Mouse (Mus musculus) spleen, adult 2 months (tissue): ENCODE measurements at regions not wholly inside any gene's neighbourhood (a gene's known extent, or its start where the extent isn't known, plus 50 kb on each side); places are given as distances from the start of the nearest gene placed in this dataset.

Source experiments
- DNase-seq, 2 experiments: peaks; one replicate each; pipeline versions ENCODE4 v3.0.0 to v3.0.0-alpha.2; 2012 to 2021; ENCODE audit warnings: low spot score in 2 of 2, low read depth in 1 of 2
- H3K27ac ChIP-seq: fragments of 200-500 bp; 2 replicates; pipeline ENCODE4 v1.5.1; 2012; ENCODE audit warnings: low read length, inconsistent platforms; ENCODE audit not compliant: insufficient read depth
- H3K27me3 ChIP-seq: fragments of 200-500 bp; 2 replicates; pipeline ENCODE4 v1.6.1; 2012; ENCODE audit warnings: mild to moderate bottlenecking, moderate library complexity, low read length, inconsistent platforms; ENCODE audit not compliant: control insufficient read depth, insufficient read depth
- H3K36me3 ChIP-seq: fragments of 200-500 bp; 2 replicates; pipeline ENCODE4 v1.6.1; 2012; ENCODE audit warnings: mild to moderate bottlenecking, low read length, inconsistent platforms; ENCODE audit not compliant: control insufficient read depth, insufficient read depth
- H3K4me1 ChIP-seq: fragments of 200-500 bp; 2 replicates; pipeline ENCODE4 v1.6.1; 2011; ENCODE audit warnings: inconsistent platforms; ENCODE audit not compliant: control insufficient read depth, insufficient read depth, insufficient read length
- H3K4me3 ChIP-seq: fragments of 200-500 bp; 2 replicates; pipeline ENCODE4 v1.5.1; 2011; ENCODE audit warnings: mild to moderate bottlenecking, inconsistent platforms; ENCODE audit not compliant: insufficient read depth, insufficient read length; ENCODE audit errors: extremely low read depth
- CTCF ChIP-seq: fragments of 200-500 bp; IDR thresholded peaks from 2 replicates; pipeline ENCODE4 v1.5.1; 2011; ENCODE audit warnings: mild to moderate bottlenecking, inconsistent platforms; ENCODE audit not compliant: insufficient read depth, insufficient read length, insufficient replicate concordance; ENCODE audit errors: extremely low read depth
- POLR2A ChIP-seq: fragments of 200-500 bp; IDR thresholded peaks from 2 replicates; pipeline ENCODE4 v1.6.1; 2011; ENCODE audit warnings: low read depth, low read length, inconsistent platforms
- WGBS: fragments of 180-500 bp; shearing (Covaris S2); methylation state at CpG from one replicate; pipeline ENCODE4 v1.1.7; 2018; 5-methylcytosine and 5-hydroxymethylcytosine counted together

DNA sequence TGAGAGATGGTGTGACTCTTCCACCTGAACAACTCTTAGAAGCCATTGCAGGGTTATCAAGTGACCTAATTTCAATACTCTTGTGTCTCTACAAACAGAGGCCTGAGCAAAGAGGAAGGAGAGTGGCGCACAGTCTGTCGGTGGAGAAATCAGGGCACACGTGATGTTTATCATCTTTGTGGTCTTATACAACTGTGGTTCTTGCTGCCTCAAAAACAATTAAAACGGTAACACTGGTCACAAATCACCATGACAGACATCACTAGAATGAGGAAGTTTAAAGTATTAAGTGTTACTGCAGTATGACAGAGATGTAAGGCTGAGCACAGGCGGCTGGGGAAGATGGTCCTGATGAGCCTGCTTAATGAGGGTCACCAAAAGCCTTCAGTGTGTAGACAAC lies 73.6 kb downstream of the Sdc1 start:
- Histone ChIP-seq H3K4me3 (no peak overlapping the region), H3K27me3 (no peaks in the 10 kb centered on the region), H3K4me1 (peaks cover 49% of the 10 kb centered on the region), H3K36me3 (no peaks in the 10 kb centered on the region), H3K27ac (peak overlapping the region; percentile 77)
- WGBS: 14% methylated on average over 5 of the region's 5 CpGs
- no peak for TF ChIP-seq POLR2A
- DNase-seq: peak; percentile 32 to 63

DNA sequence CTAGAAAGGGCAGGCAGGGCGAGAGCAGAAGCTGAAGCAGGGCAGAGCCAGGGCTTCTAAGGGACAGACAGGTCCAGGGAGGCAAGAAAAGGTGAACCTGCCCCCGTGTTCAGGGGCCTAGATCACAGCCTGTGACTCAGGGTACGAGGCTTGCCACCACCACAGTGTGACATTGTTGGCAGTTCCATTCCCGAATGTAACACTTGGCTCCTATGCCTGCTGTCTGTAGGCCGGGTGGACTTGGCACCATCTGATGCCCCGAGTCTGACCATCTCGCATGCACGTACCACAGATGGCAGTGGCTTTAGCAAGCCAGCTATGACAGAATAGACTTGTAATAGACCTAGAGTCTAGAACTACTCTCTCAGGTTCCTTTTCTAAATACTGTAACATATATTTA lies 74.3 kb downstream of the Sdc1 start:
- no peak overlapping the region for H3K4me3 ChIP-seq
- WGBS: 70% methylated on average over 8 of the region's 8 CpGs
- H3K27me3 ChIP-seq: no peaks in the 10 kb centered on the region
- no peak for DNase-seq
- no peaks in the 10 kb centered on the region for H3K36me3 ChIP-seq
- TF ChIP-seq CTCF (no peak), POLR2A (no peak)
- H3K27ac ChIP-seq: peak overlapping the region; percentile 63
- H3K4me1 ChIP-seq: peaks cover 49% of the 10 kb centered on the region

DNA sequence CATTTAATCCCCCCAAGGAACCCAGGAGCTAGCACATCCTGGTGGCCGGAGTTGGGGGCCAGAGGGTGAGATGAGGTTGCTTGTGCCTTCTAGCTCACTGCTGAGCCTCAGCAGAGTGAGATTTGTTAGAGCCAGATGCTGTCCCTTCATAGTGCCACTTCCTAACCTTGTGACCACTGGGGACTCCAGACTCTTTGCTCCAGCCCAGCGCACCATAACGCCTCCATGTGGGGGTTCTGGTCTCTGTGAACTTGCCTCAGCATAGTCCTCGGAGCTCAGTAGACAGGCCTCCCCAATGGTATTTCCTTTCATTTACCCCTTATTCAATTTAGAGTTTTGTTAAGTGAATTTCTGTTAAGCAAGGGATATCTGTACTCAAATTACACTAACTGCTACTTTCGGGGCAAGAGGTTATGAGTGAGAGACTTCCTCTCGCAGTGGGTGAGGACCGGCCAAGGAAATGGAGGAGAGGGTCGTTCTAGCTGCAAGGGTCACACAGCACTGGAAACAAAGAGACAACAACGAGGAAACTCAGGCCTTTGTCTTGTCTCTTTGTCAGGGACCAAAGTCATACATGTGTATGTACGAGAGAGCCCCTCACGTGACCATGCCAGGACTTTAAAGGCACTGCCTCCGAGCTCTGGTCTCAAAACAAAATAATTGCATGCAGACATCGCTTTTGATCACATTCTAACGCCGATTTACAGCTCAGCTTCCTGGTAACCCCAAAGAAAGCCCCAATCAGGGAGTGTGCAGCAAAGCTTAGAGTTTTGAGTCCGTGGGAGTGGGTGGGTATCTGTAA lies 74.8 kb upstream of the Laptm4a start:
- no peak overlapping the region for H3K4me3 ChIP-seq
- H3K4me1 ChIP-seq: peaks cover 41% of the 10 kb centered on the region
- TF ChIP-seq POLR2A (no peak), CTCF (no peak)
- peak in 1 of 2 experiments; percentile 15 for DNase-seq
- no peaks in the 10 kb centered on the region for H3K27me3 ChIP-seq
- H3K36me3 ChIP-seq: no peaks in the 10 kb centered on the region
- 15% methylated on average over 16 of the region's 16 CpGs for WGBS
- peak overlapping the region; percentile 67 for H3K27ac ChIP-seq

DNA sequence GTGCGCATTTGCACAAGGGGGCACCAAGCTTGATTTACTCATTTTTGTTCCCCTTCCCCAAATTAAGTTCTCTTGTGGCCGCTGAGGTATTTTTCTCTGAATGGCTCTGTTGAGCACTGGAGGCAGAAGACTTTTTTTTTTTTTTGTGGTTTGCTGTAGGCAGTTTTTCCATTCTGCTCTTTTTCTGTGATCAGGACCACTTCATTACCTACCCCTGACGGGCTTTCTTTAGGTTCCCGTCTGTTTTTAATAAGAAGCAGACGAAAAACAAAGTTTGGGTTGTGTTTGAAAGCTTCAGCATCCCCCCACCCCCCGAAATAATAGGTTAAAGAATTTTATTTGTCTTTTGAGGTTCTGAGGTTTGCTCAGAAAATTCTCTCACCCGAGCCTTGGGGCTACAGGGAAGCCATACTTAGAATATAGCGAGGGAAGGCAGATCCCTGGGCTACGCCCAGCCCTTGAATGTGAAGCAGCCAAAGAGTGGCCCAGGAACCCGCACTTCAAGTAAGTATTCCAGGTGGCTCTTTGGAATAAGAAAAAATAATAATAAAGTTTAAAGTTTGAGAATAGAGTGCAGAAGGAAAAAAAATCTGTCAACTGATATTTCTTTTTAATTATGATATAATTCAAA lies 74.1 kb upstream of the Laptm4a start:
- 31% methylated on average over 10 of the region's 10 CpGs for WGBS
- no peaks in the 10 kb centered on the region for H3K27me3 ChIP-seq

DNA sequence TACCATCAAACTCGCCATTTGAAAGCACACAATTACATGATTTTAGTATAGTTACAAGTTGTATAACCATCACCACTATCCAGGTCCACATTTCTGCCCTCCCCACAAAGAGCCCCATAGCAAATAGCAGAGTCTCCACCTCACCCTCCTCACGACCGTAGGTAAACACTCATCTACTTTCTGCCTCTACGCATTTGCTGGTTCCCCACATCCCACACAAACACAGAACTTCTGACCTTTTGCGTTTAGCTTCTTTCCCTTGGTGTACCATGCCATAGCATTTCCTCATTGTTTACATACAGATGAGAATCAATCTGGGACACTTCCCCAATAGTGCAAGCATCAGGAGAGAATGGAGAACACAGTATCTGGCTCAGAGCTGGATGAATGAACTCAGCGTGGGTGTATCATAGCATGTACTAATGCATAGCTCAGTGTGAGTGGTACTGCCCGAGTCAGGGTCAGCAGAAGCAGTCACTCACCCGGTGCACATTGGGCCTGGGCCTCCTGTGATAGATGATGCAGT lies 73.5 kb upstream of the Laptm4a start:
- WGBS: 81% methylated on average over 8 of the region's 8 CpGs
- Histone ChIP-seq H3K36me3 (no peaks in the 10 kb centered on the region), H3K27ac (peak overlapping the region; percentile 16; the same call in 1 of the 2 replicates), H3K4me1 (peaks cover 31% of the 10 kb centered on the region), H3K4me3 (no peak overlapping the region), H3K27me3 (no peaks in the 10 kb centered on the region)
- TF ChIP-seq CTCF (no peak), POLR2A (no peak)
- no peak for DNase-seq

More for the DNA sequence above, 74.1 kb upstream of the Laptm4a start:
- Histone ChIP-seq H3K27ac (peak overlapping the region; percentile 67), H3K4me3 (no peak overlapping the region), H3K36me3 (no peaks in the 10 kb centered on the region), H3K4me1 (peaks cover 36% of the 10 kb centered on the region)
- no peak for TF ChIP-seq POLR2A
- no peak for DNase-seq

DNA sequence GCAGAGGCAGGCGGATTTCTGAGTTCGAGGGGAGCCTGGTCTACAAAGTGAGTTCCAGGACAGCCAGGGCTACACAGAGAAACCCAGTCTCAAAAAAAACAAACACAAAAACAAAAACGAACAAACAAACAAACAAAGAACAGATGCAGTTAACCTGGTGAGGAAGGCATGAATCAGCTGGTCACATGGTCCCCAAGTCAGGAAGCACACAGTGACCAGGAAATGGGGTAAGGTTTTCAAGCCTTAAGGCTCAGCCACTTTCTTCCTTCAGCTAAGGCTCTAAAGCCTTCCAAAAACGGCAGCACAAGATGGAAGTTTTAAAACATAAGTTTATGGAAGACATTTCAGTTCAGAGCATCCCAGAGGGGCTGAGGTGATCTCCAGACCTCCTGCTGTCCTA lies 67.6 kb upstream of the Laptm4a start:
- TF ChIP-seq CTCF (no peak), POLR2A (no peak)
- WGBS: 63% methylated on average over 4 of the region's 4 CpGs
- no peak overlapping the region for H3K27ac ChIP-seq
- H3K4me3 ChIP-seq: no peak overlapping the region
- no peaks in the 10 kb centered on the region for H3K36me3 ChIP-seq
- H3K27me3 ChIP-seq: no peaks in the 10 kb centered on the region
- peaks cover 7% of the 10 kb centered on the region; the same call in 1 of the 2 replicates for H3K4me1 ChIP-seq
- DNase-seq: no peak

DNA sequence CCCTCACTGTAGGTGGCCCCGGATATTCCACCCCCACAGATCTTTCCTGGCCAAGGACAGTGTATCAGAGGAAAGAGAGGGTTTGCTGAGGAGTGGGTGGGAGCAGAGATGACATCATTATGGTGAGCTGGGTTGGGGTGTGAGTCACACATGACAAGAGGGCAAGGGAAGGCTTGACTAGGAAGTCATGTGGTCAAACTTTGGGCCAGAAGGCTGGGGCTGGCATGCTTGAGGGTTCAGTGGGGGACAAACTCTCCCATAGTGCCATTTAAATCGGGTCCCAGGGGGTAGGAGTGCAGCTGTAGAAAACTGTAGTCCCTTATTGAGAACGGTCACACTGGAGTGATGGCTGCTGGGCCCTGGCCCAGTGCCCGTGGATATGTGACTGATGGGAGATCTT lies 67.1 kb upstream of the Laptm4a start:
- Histone ChIP-seq H3K4me1 (peaks cover 7% of the 10 kb centered on the region; the same call in 1 of the 2 replicates), H3K27ac (no peak overlapping the region), H3K36me3 (no peaks in the 10 kb centered on the region), H3K4me3 (no peak overlapping the region), H3K27me3 (no peaks in the 10 kb centered on the region)
- DNase-seq: no peak
- 39% methylated on average over 4 of the region's 4 CpGs for WGBS
- no peak for TF ChIP-seq CTCF
- no peak for TF ChIP-seq POLR2A
